Mouse (Mus musculus) limb, embryonic 11.5 days (tissue): Measurements from ENCODE around the gene Rptn. TPM values are rescaled to one million over a fixed set of nuclear protein-coding genes. Genes with fewer than 3 reads are reported as not detected.
"Not testable (repeated sequence)": the region's sequence is repeated elsewhere in the genome, so short reads cannot be mapped to it uniquely, and the experiment has no call there.

ENCODE experiments used
- ATAC-seq: fragments of 200-750 bp; cut with Nextera tagmentation; 2 replicates; pipeline ENCODE4 v1.8.0; 2017; ENCODE audit warnings: low read depth; ENCODE audit not compliant: insufficient number of reproducible peaks, low FRiP score, low TSS enrichment
- DNase-seq: peaks from one replicate; pipeline ENCODE4 v3.0.0-alpha.2; 2015; ENCODE audit warnings: low spot score
- H3K27ac ChIP-seq: fragments of 300-500 bp; sonication (generic); replicated peaks from 2 replicates; pipeline ENCODE4 v1.5.1; 2014; ENCODE audit warnings: low read depth, mild to moderate bottlenecking, low read length
- H3K27me3 ChIP-seq: fragments of 300-500 bp; sonication (generic); 2 replicates; pipeline ENCODE4 v1.6.1; 2014; ENCODE audit warnings: mild to moderate bottlenecking, low read length, mixed read lengths; ENCODE audit not compliant: control insufficient read depth, insufficient read depth
- H3K36me3 ChIP-seq: fragments of 300-500 bp; sonication (generic); 2 replicates; pipeline ENCODE4 v1.6.1; 2014; ENCODE audit warnings: mild to moderate bottlenecking, low read length, moderate library complexity, mixed read lengths; ENCODE audit not compliant: control insufficient read depth, insufficient read depth
- H3K4me1 ChIP-seq: fragments of 300-500 bp; sonication (generic); 2 replicates; pipeline ENCODE4 v1.6.1; 2014; ENCODE audit warnings: low read length, mixed read lengths; ENCODE audit not compliant: control insufficient read depth, insufficient read depth
- H3K4me2 ChIP-seq: fragments of 300-500 bp; sonication (generic); 2 replicates; pipeline ENCODE4 v1.6.1; 2014; ENCODE audit warnings: low read depth, mild to moderate bottlenecking, moderate library complexity; ENCODE audit not compliant: severe bottlenecking
- H3K4me3 ChIP-seq: fragments of 300-500 bp; sonication (generic); 2 replicates; pipeline ENCODE4 v1.5.1; 2014; ENCODE audit warnings: low read depth, low read length
- H3K9ac ChIP-seq: fragments of 300-500 bp; sonication (generic); 2 replicates; pipeline ENCODE4 v1.6.1; 2014; ENCODE audit warnings: mild to moderate bottlenecking, low read length
- H3K9me3 ChIP-seq: fragments of 300-500 bp; sonication (generic); 2 replicates; pipeline ENCODE4 v1.6.1; 2016; ENCODE audit warnings: low read length; ENCODE audit not compliant: control insufficient read depth
- WGBS: fragments of 180-500 bp; shearing (Covaris S2); extraction: QIAGEN DNeasy Blood & Tissue Kit; methylation state at CpG from one replicate; pipeline ENCODE4 v1.1.7; 2014; 5-methylcytosine and 5-hydroxymethylcytosine counted together
- microRNA-seq: library from miRNA; unstranded; fragments of <30 nt; microRNA quantifications from one replicate; pipeline ENCODE4, GENCODE M21; 2016
- polyA plus RNA-seq: library from polyadenylated mRNA; unstranded; fragments of >200 nt; fragmentation: Nextera tagmentation; extraction: Ambion mirVana; gene quantifications from 2 replicates; pipeline ENCODE4 v1.2.1, GENCODE M21; 2014

The Rptn gene
- polyA plus RNA-seq, 1 experiment from 2014 or later = not detected

DNA sequence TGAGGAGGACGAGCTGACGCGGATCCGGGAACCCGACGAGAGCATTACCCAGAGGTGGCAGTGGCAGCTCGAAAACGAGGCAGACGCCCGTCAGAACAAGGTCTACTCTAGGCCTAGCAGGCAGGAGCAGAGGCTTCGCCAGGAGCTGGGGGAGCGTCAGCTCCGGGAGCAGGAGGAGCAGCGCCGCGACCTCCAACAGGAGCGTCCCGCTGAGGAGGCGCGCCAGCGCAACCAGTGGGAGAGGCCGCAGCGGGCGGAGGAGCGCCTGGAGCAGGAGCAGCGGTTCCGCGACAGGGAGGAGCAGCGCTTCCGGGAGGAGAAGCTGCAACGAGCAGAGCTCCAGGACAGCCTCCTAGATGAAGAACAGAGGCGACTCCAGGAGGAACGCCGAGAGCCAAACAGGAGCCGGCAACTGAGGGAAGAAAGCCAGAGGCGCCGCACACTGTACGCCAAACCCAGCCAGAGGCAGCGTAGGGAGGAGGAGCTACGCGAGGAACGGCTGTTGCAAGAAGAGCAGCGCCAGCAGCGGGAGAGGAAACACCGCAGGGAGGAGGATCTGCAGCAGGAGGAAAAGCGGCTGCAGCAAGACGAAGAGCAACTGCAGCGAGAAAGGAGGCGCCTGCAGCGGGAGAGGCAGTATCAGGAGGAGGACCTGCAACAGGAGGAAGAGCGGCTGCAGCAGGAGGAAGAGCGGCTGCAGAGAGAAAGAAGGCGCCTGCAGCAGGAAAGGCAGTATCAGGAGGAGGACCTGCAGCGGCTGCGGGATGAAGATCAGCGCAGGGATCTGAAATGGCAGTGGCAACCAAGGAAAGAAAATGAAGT is 51.1 kb downstream of the Rptn start:
- Histone ChIP-seq H3K9ac (peak overlapping the region; percentile 17; the same call in 1 of the 2 replicates), H3K4me2 (peak overlapping the region; percentile 86), H3K4me1 (0 out of 2 replicates have a peak, but pooled peaks cover 8% of the 10 kb centered on the region), H3K36me3 (no peaks in the 10 kb centered on the region), H3K27ac (no peak overlapping the region), H3K9me3 (no peaks in the 10 kb centered on the region), H3K4me3 (peak overlapping the region; percentile 50), H3K27me3 (peaks cover 37% of the 10 kb centered on the region)
- WGBS = under 1% methylated on average over 55 of the region's 56 CpGs
- ATAC-seq (peak; percentile 83), DNase-seq (peak; percentile 83)

DNA sequence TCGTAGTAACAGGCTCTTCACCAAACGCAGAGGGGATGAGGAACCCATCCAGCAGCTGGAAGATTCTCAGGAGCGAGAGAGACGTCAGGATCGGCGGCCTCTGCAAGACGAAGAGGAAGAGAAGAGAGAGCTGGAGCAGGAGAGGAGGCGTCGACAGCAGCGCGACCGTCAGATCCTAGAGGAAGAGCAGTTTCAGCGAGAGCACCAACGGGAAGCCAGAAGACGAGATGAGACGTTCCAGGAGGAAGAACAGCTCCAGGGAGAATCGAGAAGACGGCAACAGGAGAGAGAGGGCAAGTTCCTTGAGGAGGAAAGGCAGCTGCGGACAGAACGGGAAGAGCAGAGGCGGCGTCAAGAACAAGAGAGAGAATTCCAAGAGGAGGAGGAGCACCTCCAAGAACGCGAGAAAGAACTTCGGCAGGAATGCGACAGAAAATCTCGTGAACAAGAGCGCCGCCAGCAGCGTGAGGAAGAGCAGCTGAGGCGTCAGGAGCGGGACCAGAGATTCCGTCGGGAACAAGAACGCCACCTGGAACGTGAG is 51.7 kb downstream of the Rptn start:
- under 1% methylated on average over 36 of the region's 36 CpGs for WGBS
- Histone ChIP-seq H3K27me3 (peaks cover 37% of the 10 kb centered on the region), H3K4me3 (peak overlapping the region; percentile 50), H3K27ac (no peak overlapping the region), H3K4me2 (peak overlapping the region; percentile 86), H3K4me1 (0 out of 2 replicates have a peak, but pooled peaks cover 8% of the 10 kb centered on the region), H3K9ac (peak overlapping the region; percentile 5; the same call in 1 of the 2 replicates), H3K36me3 (no peaks in the 10 kb centered on the region), H3K9me3 (no peaks in the 10 kb centered on the region)
- DNase-seq (peak; percentile 60), ATAC-seq (0 out of 2 replicates have a peak, but pooled peaks have one; percentile 15)

DNA sequence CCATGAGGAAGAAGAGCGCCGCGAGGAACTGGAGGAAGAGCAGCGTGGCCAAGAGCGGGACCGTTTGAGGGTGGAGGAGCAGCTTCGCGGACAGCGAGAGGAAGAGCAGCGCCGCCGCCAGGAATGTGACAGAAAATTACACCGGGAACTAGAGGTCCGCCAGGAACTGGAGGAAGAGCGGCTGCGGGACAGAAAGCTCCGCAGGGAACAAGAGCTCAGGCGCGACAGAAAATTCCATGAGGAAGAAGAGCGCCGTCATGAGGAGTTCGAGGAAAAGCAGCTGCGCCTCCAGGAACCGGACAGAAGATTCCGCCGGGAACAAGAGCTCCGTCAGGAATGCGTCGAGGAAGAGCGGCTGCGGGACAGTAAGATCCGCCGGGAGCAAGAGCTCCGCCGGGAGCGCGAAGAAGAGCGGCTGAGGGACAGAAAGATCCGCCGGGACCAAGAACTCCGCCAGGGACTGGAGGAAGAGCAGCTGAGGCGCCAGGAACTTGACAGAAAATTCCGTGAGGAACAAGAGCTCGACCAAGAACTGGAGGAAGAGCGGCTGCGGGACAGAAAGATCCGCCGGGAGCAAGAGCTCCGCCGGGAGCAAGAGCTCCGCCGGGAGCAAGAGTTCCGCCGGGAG is 52.7 kb downstream of the Rptn start:
- Histone ChIP-seq H3K9ac (no peak overlapping the region), H3K27ac (no peak overlapping the region), H3K4me1 (0 out of 2 replicates have a peak, but pooled peaks cover 8% of the 10 kb centered on the region), H3K9me3 (no peaks in the 10 kb centered on the region), H3K27me3 (peaks cover 34% of the 10 kb centered on the region), H3K4me3 (peak overlapping the region; percentile 39), H3K4me2 (peak overlapping the region; percentile 91), H3K36me3 (no peaks in the 10 kb centered on the region)
- peak; percentile 66 for DNase-seq
- WGBS = under 1% methylated on average over 54 of the region's 54 CpGs
- ATAC-seq = no peak

DNA sequence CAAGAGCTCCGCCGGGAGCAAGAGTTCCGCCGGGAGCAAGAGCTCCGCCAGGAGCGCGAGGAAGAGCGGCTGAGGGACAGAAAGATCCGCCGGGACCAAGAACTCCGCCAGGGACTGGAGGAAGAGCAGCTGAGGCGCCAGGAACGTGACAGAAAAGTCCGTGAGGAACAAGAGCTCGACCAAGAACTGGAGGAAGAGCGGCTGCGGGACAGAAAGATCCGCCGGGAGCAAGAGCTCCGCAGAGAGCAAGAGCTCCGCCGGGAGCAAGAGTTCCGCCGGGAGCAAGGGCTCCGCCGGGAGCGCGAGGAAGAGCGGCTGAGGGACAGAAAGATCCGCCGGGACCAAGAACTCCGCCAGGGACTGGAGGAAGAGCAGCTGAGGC is 53.2 kb downstream of the Rptn start:
- Histone ChIP-seq H3K4me3 (peak overlapping the region; percentile 39), H3K4me2 (peak overlapping the region; percentile 91), H3K27me3 (peaks cover 34% of the 10 kb centered on the region), H3K9ac (peak overlapping the region; percentile 40; the same call in 1 of the 2 replicates)
- H3K4me1 ChIP-seq, H3K36me3 ChIP-seq, H3K9me3 ChIP-seq, ATAC-seq, H3K27ac ChIP-seq, DNase-seq: not testable (repeated sequence)
- 1% methylated on average over 32 of the region's 32 CpGs for WGBS

DNA sequence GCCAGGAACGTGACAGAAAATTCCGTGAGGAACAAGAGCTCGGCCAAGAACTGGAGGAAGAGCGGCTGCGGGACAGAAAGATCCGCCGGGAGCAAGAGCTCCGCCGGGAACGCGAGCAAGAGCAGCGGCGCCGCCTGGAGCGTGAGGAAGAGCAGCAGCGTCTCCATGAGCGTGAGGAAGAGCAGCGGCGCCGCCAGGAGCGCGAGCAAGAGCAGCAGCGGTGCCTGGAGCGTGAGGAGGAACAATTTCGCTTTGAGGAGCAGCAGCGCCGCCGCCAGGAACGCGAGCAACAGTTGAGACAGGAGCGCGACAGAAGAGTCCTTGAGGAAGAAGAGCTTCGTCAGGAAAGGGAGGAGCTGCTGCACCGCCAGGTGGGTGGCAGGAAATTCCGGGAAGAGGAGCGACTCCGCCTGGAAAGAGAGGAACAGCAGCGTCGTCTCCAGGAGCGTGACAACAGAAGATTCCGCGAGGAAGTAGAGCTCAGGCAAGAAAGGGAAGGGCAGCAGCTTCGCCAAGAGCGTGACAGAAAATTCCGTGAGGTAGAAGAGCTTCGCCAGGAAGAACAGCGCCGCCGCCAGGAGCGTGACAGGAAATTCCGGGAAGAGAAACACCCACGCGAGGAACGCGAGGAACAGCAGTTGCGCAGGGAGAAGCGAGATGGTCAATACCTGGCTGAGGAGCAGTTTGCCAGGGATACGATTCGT is 53.8 kb downstream of the Rptn start:
- H3K4me3 ChIP-seq = peak overlapping the region; percentile 39
- ATAC-seq (peak; percentile 42; the same call in 1 of the 2 replicates), DNase-seq (peak; percentile 75)
- H3K27me3 ChIP-seq = peaks cover 33% of the 10 kb centered on the region
- H3K4me2 ChIP-seq = peak overlapping the region; percentile 91
- H3K9me3 ChIP-seq = no peaks in the 10 kb centered on the region
- 0 out of 2 replicates have a peak, but pooled peaks cover 8% of the 10 kb centered on the region for H3K4me1 ChIP-seq
- no peaks in the 10 kb centered on the region for H3K36me3 ChIP-seq
- no peak overlapping the region for H3K27ac ChIP-seq
- peak overlapping the region; percentile 40; the same call in 1 of the 2 replicates for H3K9ac ChIP-seq
- under 1% methylated on average over 59 of the region's 59 CpGs for WGBS

Small RNAs within 50 kb of the gene (microRNA-seq; reads per million reads assigned to microRNA genes)
- gene Gm22752 (not detected), gene Gm44353 (not detected)

Other genes with a start within 250 kb of the Rptn start
- gene Crnn, start 248.9 kb upstream of the Rptn start, polyA plus RNA-seq = not detected in 2 replicates
- gene Flg2, start 196.4 kb upstream of the Rptn start, polyA plus RNA-seq = not detected in 2 replicates
- not detected in 2 replicates for gene Flg, start 120.2 kb upstream of the Rptn start, polyA plus RNA-seq
- gene Hrnr, start 74.0 kb upstream of the Rptn start, polyA plus RNA-seq = not detected in 2 replicates
- 0.08 and 0.45 TPM in 2 replicates for gene Tchh, start 48.6 kb downstream of the Rptn start, polyA plus RNA-seq
- not detected in 2 replicates for gene Tchhl1, start 75.1 kb downstream of the Rptn start, polyA plus RNA-seq
- gene S100a11, start 126.8 kb downstream of the Rptn start, polyA plus RNA-seq = 410 and 448 TPM in 2 replicates
- 89.9 and 96.3 TPM in 2 replicates for gene S100a10, start 161.4 kb downstream of the Rptn start, polyA plus RNA-seq